Mouse (Mus musculus): ENCODE results near the gene Fam213a.

Gene Fam213a

DNA sequence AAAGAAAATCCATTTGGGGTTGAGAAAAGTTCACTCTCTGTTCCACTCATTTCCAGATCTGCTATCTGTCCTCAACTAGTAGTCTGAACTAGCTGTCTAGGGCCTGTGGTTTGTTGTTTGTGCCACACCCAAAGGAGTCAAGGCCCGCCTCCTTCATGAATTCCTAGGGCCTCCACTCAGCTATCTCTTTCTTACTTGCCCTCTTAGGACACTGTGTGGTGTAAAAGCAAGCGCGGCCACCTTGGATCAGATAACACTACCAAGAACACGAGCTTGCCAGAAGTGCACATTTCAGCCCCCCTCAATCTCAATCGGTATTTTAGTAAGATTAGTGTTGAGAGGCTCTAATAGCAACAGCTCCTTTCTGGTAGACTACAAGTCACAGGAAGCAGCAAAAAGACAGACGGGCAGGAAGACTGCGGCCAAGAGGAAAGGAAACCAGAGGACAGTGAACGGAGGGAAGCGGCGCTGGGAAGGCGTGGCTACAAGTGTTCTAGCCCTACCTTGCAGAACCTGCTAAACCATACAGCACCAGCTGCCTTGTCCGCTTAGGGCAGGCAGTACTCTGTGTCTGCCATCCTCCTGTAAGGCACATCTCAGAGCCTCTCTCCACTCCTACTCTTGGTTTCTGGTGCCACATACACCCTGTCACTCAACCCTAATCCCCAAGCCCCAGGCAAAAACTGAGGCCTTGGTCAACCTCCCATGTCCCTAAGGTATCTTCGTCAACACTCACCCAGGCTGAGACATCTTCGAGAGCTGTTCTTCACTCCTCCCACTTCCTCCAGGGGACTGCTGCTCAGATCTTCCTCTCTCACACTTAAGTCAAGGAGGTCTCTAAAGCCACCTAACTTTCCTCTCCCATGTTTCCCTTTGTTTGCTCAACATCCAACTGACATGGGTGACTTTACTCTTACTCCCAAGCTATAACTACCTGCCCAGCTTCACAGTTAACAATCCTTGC lies 65.9 kb downstream of the Fam213a start:
- ATAC-seq (ENCODE audit: insufficient number of reproducible peaks, low FRiP score, low TSS enrichment): 0 out of 2 replicates have a peak, but pooled peaks have one; percentile 28

DNA sequence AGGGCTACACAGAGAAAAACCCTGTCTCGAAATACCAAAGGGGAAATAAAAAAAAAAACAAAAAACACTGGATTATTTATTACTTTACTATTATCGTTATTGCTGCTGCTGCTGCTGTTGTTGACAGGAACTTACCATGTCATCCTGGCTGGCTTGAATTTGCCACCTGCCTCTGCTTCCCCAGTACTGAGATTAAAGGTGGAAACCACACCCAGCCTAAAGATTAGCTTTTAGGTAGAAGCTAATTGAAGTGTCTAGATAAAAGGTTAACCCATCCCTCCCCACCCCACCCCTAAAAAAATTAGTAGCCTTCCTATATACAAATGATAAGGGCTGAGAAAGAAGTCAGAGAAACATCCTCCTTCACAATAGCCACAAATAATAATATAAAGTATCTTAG lies 69.8 kb downstream of the Fam213a start:
- ATAC-seq (ENCODE audit: insufficient number of reproducible peaks, low FRiP score, low TSS enrichment): no peak

Measured in cerebellum, adult (tissue).